Mouse (Mus musculus) heart, adult 2 months (tissue): ENCODE measurements around the gene Mllt1.

Experiments used
- CTCF ChIP-seq: fragments of 200-600 bp; IDR thresholded peaks from 2 replicates; pipeline ENCODE4 v1.8.1; 2022; ENCODE audit warnings: antibody characterized with exemption, mild to moderate bottlenecking, moderate library complexity
- EP300 ChIP-seq: fragments of 200-500 bp; IDR thresholded peaks from 2 replicates; pipeline ENCODE4 v1.6.1; 2011; ENCODE audit warnings: low read depth, low read length, control low read depth; ENCODE audit not compliant: insufficient read depth
- POLR2A ChIP-seq: fragments of 200-500 bp; IDR thresholded peaks from 2 replicates; pipeline ENCODE4 v1.6.1; 2011; ENCODE audit warnings: mild to moderate bottlenecking, low read depth, low read length, control low read depth; ENCODE audit not compliant: insufficient read depth

DNA sequence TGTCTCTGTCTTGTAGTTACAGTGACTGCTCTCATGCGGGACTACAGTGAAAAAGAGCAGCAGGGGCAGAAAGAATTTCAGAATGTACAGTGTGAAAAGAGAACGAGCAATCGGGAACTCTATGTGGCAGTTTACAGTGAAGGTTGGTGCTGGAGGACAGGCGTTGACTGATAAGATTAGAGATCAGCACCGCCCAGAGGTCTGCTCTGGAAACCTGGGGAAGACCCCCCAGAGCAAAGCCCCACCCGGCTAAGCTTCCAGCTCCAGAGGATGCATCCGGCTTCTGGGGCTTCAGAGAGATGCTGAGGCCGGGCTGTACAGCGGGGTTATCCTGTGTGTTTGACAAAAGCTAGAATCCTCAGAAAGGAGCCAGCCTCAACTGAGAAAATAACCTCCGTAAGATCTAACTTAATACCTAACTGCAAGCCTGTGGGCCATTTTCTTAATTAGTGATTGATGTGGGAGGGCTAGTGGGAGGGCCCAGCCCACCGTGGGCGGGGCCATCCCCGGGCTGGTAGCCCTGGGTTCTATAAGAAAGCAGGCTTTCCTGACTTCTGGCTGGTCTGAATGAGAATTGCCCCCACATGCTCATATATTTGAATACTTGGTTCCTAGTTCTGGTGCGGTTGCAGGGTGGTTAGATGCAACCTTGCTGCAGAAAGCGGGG lies 64.8 kb downstream of the Mllt1 start:
- TF ChIP-seq CTCF (no peak), EP300 (no peak), POLR2A (no peak)
